Mouse (Mus musculus): Measurements from ENCODE around the gene Pabpn1.
A peak's percentile ranks its signal among the peaks of the same experiment; 100 is the strongest.

Gene Pabpn1

GRCm38 (mm10) chr14:54892200-54892599, at the start of gene Pabpn1:
Pabpn1 (plus strand) TSS chr14:54892500.
- no peak for DNase-seq (ENCODE audit: low read depth, low spot score)

- DNase-seq (ENCODE audit: low read depth, low spot score), result peak; percentile 33
These were observed 48.8 kb upstream of the Pabpn1 start for GRCm38 (mm10) chr14:54843461-54843860.

- DNase-seq (ENCODE audit: low read depth, low spot score), result no peak
These were observed 36.6 kb upstream of the Pabpn1 start for GRCm38 (mm10) chr14:54855726-54856125.

DNA sequence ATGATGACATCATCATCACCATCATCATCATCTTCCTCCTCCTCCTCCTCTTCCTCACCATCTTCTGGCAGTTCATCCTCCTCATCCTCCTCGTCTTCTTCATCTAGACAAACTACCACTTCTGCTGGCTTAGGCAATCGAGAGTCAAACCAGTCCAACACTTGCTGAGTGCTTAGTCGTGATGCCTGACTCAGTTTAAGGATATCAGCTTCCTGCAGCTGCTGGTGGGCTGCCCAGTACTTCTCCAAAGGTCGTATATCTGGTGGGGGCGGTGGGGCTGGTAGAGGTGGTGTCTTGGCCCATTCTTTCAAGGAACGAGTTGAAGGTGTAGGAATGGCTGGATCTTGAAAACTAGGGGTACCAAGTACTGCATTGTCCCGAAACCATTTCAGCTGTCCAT, 35.6 kb upstream of the Pabpn1 start:
- DNase-seq (ENCODE audit: low read depth, low spot score), result no peak

DNA sequence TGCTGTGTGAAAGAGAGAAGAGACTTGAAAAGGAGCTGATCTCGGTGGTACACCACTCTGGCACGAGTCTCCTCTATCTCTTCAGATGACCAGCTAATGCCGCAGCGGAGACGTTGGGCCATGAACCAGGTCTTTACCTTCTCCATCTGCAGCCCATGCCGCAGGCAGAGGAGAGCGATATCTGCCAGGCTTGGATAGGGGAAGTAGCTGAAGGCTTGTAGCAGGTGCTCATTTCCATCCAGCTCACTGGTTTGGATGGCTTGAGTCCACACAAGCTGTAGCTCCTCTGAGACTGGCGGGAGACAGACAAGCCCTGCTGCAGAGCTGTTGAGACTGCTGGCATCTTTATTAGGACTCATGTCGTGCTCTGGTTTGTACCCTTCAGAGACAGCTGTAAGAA, 34.4 kb upstream of the Pabpn1 start:
- no peak for DNase-seq (ENCODE audit: low read depth, low spot score)

- peak; percentile 56 for DNase-seq (ENCODE audit: low read depth, low spot score)
These were observed 31.8 kb upstream of the Pabpn1 start for GRCm38 (mm10) chr14:54860511-54860910.

- peak; percentile 84 for DNase-seq (ENCODE audit: low read depth, low spot score)
These were observed 28.6 kb upstream of the Pabpn1 start for GRCm38 (mm10) chr14:54863501-54864312.

- DNase-seq (ENCODE audit: low read depth, low spot score), result no peak
These were observed 27.8 kb upstream of the Pabpn1 start for GRCm38 (mm10) chr14:54864313-54865036.

- DNase-seq (ENCODE audit: low read depth, low spot score), result no peak
These were observed 26.7 kb upstream of the Pabpn1 start for GRCm38 (mm10) chr14:54865626-54866025.

GRCm38 (mm10) chr14:54866268-54866667, 26.0 kb upstream of the Pabpn1 start:
- DNase-seq (ENCODE audit: low read depth, low spot score), result no peak

- peak; percentile 80 for DNase-seq (ENCODE audit: low read depth, low spot score)
These were observed 25.4 kb upstream of the Pabpn1 start for GRCm38 (mm10) chr14:54866936-54867335.

GRCm38 (mm10) chr14:54868026-54868425, 24.3 kb upstream of the Pabpn1 start:
- no peak for DNase-seq (ENCODE audit: low read depth, low spot score)

GRCm38 (mm10) chr14:54870861-54871260, 21.4 kb upstream of the Pabpn1 start, which contains the start of gene Homez:
Homez (minus strand) TSS chr14:54870961.
- no peak for DNase-seq (ENCODE audit: low read depth, low spot score)

GRCm38 (mm10) chr14:54874165-54874564, 18.1 kb upstream of the Pabpn1 start:
- DNase-seq (ENCODE audit: low read depth, low spot score), result no peak

- DNase-seq (ENCODE audit: low read depth, low spot score), result peak; percentile 67
These were observed 16.3 kb upstream of the Pabpn1 start for GRCm38 (mm10) chr14:54875844-54876538.

GRCm38 (mm10) chr14:54876539-54877047, 15.7 kb upstream of the Pabpn1 start:
- DNase-seq (ENCODE audit: low read depth, low spot score), result peak; percentile 91

DNA sequence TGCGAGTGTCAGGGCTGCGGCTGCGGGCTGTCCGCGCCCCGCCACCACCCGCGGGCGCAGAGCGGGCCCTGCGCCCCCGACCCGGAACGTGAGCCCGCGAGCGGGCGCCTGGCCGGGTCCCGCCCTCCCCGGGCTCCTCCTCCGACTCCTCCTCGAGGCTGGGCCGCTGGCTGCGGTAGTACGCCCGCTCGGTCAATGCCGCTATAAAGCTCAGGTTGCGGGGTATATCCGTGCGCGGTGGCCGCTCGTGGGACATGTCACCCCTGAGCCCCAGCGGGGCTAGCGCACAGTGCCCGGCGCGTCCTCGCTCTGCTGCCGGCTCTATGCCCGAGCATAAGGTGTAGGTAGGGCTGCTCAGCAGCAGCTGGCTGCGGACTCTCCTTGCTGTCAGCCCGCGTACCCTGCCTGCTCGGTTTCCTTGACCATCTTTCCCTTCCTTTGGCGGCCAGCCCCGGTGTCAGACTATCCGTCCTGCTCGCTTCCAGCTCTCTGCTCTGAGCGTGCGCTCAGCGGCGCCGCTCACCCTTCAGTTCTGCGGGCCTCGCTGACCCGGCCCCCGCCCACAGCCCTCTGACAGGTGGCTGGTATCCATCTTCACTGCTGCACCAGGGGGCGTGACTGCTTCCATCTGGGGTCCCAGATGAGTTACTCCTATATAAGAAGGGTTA, 15.1 kb upstream of the Pabpn1 start, which contains the start of gene Ppp1r3e:
TSS of gene Ppp1r3e (minus strand) at position 503 of the 668 bp plus-strand sequence.
- peak; percentile 38 for DNase-seq (ENCODE audit: low read depth, low spot score)

DNA sequence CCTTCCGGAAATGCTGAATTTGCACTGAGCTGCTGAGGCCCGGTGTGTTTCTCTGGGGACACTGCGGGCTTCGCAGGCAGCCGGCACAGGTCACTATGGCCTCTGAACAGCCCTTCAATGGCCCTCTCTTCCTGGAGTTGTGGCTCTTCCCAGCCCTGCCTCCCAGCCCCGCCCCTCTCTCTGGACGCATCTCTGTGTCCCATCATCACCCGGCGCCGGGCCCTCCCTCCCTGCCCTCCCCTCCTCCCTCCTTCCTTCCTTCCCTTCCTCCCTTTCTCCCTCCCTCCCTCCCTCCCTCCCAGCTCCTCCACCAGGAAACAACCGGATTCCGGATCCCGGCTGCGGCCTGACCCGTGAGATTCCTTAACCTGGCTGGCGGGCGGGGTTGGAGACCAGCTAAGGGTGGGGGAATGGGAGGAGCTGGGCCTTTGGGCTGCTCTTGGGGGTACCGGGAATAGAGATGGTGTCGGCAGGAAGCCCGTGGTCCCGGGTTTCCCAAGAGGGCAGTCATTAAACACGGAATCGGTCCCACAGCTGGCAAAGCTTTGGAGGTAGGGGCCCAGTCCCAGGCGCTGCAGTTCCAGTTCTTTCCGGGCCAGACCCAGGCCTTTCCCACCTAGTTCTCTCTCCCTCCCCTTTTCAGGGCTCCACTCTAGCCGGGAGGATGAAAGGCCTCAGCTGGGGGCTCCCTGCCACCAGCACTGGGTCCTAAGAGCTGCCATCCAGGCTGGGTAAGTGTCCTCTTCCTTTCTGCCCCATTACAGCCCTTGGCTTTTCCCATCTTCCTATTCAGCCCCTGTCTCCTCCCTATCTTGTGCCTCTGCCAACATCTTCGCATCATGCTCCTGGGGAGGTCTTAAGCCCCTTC, 8.9 kb upstream of the Pabpn1 start, which contains the start of the genes Bcl2l2 and Gm20521:
TSS of gene Bcl2l2 (plus strand) at position 224 of the 868 bp plus-strand sequence.
TSS of gene Gm20521 (plus strand) at position 288 of the 868 bp plus-strand sequence.
- peak; percentile 85 for DNase-seq (ENCODE audit: low read depth, low spot score)

- no peak for DNase-seq (ENCODE audit: low read depth, low spot score)
These were observed 8.1 kb upstream of the Pabpn1 start for GRCm38 (mm10) chr14:54884022-54884712.

Measured in ES-CJ7 (cell line).